Mouse (Mus musculus): Measurements from ENCODE around the gene Ptprd. TPM values are rescaled to one million over a fixed set of nuclear protein-coding genes. Genes with fewer than 3 reads are reported as not detected.

Gene Ptprd
- polyA plus RNA-seq, 1 experiment from 2014 or later: 10.9 TPM

- no peaks in the 10 kb centered on the region for H3K27me3 ChIP-seq (ENCODE audit: insufficient read depth, poor library complexity, severe bottlenecking)
- DNase-seq (ENCODE audit: low spot score): no peak
- H3K36me3 ChIP-seq: no peaks in the 10 kb centered on the region
- WGBS: 8% methylated on average over 1 of the region's 1 CpGs
- H3K4me3 ChIP-seq: no peak overlapping the region
- H3K9me3 ChIP-seq: no peaks in the 10 kb centered on the region
- no peaks in the 10 kb centered on the region for H3K4me1 ChIP-seq
- no peak overlapping the region for H3K27ac ChIP-seq
Observed at GRCm38 (mm10) chr4:77763790-77764189, 448.0 kb downstream of the Ptprd start.

DNA sequence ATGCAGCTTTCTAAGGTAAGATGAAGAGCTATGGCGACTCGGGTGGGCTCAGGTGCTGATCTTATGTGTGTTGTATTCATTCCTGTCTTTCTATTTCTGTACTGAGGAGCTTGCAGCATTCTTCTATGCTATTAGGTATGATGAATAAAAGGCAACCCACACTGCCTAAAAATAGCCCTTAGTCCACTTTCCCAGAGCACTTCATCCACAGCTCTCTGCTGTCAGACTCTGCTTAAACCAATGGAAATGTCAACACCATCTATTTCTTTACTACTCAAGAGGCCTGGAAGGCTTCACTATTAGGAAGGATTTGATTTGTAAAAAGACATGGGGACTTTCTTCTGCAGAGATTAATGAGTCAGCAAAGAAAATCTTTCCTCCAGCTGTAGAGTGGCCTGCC, 468.4 kb downstream of the Ptprd start:
- Histone ChIP-seq H3K36me3 (no peaks in the 10 kb centered on the region), H3K4me1 (no peaks in the 10 kb centered on the region), H3K27ac (no peak overlapping the region), H3K27me3 (ENCODE audit: insufficient read depth, poor library complexity, severe bottlenecking) (no peaks in the 10 kb centered on the region), H3K9me3 (no peaks in the 10 kb centered on the region), H3K4me3 (no peak overlapping the region)
- peak; percentile 74 for DNase-seq (ENCODE audit: low spot score)
- WGBS: 39% methylated on average over 2 of the region's 2 CpGs

DNA sequence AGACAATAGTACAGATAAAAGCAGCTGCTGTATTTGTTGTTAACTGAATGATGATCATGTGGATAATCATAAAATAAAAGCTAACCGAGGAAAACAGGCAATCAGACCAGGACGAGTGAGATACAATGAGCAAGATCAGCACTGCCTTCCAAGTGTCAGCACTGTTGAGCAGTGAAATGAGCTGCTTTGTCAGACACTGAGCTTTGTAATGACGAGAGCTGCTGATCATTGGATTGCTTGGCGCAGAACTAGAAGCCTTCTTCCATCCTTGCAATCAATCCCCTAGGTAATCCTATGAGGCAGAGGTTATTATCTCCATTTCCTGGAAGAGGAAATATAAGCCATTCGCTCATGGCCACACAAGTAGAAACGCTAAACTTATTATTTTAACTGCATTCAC, 489.9 kb downstream of the Ptprd start:
- H3K4me3 ChIP-seq: no peak overlapping the region
- no peak overlapping the region for H3K27ac ChIP-seq
- H3K9me3 ChIP-seq: no peaks in the 10 kb centered on the region
- H3K36me3 ChIP-seq: no peaks in the 10 kb centered on the region
- WGBS: 64% methylated on average over 6 of the region's 6 CpGs
- H3K4me1 ChIP-seq: no peaks in the 10 kb centered on the region
- no peak for DNase-seq (ENCODE audit: low spot score)
- no peaks in the 10 kb centered on the region for H3K27me3 ChIP-seq (ENCODE audit: insufficient read depth, poor library complexity, severe bottlenecking)

DNA sequence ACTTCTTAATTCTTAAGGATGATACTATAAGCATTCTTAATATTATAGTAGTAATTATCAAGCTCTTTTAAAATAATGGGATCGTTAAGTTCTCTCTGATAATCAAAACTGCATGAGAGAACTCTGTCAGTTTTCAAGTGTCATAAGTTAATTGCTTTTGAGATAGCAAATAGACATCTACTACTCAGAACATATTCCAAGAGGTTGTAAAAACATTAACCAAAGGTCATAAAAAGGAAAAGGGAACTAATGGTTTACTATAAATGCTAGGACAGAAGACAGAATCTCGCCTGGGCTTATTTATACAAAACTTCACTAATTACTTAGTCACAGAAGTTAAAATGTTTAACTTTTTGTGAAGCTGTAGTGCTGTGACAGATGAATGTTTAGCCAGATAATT, 494.0 kb downstream of the Ptprd start:
- DNase-seq (ENCODE audit: low spot score): no peak
- no peak overlapping the region for H3K27ac ChIP-seq
- H3K27me3 ChIP-seq (ENCODE audit: insufficient read depth, poor library complexity, severe bottlenecking): no peaks in the 10 kb centered on the region
- no peaks in the 10 kb centered on the region for H3K36me3 ChIP-seq
- 68% methylated on average over 2 of the region's 2 CpGs for WGBS
- H3K4me1 ChIP-seq: no peaks in the 10 kb centered on the region
- no peaks in the 10 kb centered on the region for H3K9me3 ChIP-seq
- no peak overlapping the region for H3K4me3 ChIP-seq

DNA sequence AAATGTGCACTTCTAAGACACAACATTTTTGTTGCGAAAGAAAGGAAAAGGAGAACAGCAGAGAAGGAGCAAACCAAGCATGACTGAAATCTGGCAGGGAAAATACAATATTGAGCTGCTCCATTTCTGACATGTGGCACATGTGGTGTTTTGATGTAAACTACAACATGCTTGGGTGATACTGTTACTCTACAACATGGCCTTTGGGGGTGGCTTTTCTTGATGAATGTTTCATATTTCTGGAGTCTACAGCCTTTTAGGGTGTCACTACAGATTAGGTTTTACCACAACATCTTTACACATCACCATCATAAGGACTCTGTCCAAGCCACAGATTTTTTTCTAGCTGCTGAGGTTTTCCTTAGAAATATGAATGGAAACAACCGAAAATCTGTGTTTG, 501.5 kb downstream of the Ptprd start:
- no peaks in the 10 kb centered on the region for H3K27me3 ChIP-seq (ENCODE audit: insufficient read depth, poor library complexity, severe bottlenecking)
- no peak overlapping the region for H3K27ac ChIP-seq
- no peak for DNase-seq (ENCODE audit: low spot score)
- no peak overlapping the region for H3K4me3 ChIP-seq
- H3K36me3 ChIP-seq: no peaks in the 10 kb centered on the region
- WGBS: 83% methylated on average over 2 of the region's 2 CpGs
- H3K9me3 ChIP-seq: no peaks in the 10 kb centered on the region
- no peaks in the 10 kb centered on the region for H3K4me1 ChIP-seq

GRCm38 (mm10) chr4:77698294-77698693, 513.5 kb downstream of the Ptprd start:
- H3K36me3 ChIP-seq: no peaks in the 10 kb centered on the region
- no peak overlapping the region for H3K27ac ChIP-seq
- 70% methylated on average over 2 of the region's 2 CpGs for WGBS
- DNase-seq (ENCODE audit: low spot score): no peak
- no peaks in the 10 kb centered on the region for H3K27me3 ChIP-seq (ENCODE audit: insufficient read depth, poor library complexity, severe bottlenecking)
- H3K4me3 ChIP-seq: no peak overlapping the region
- no peaks in the 10 kb centered on the region for H3K9me3 ChIP-seq
- H3K4me1 ChIP-seq: no peaks in the 10 kb centered on the region

DNA sequence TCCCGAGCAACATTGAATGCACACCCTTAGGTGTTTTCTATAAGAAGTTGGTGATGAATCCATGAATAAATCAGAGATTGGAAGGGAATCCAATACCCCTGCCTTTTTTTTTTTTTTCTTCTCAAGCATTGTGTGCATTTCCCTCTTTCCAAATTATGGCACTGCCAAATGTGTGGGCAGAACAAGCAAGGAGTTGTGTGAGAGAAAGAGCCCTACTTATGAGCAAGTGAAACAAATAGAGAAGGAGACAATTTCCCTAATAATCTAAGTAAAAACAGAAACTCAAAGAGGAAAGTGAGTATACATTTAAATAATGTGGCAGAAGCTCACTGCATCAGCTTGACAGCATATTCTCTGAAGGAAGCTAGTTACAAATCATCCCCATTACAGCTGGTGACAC, 536.0 kb downstream of the Ptprd start:
- no peak for DNase-seq (ENCODE audit: low spot score)
- H3K4me3 ChIP-seq: no peak overlapping the region
- no peaks in the 10 kb centered on the region for H3K9me3 ChIP-seq
- H3K27ac ChIP-seq: no peak overlapping the region
- no peaks in the 10 kb centered on the region for H3K27me3 ChIP-seq (ENCODE audit: insufficient read depth, poor library complexity, severe bottlenecking)
- 65% methylated on average over 1 of the region's 1 CpGs for WGBS
- H3K4me1 ChIP-seq: no peaks in the 10 kb centered on the region
- no peaks in the 10 kb centered on the region for H3K36me3 ChIP-seq

GRCm38 (mm10) chr4:77664761-77665160, 547.0 kb downstream of the Ptprd start:
- WGBS: 94% methylated on average over 2 of the region's 2 CpGs
- Histone ChIP-seq H3K9me3 (no peaks in the 10 kb centered on the region), H3K27ac (no peak overlapping the region), H3K27me3 (ENCODE audit: insufficient read depth, poor library complexity, severe bottlenecking) (no peaks in the 10 kb centered on the region), H3K36me3 (no peaks in the 10 kb centered on the region), H3K4me1 (no peaks in the 10 kb centered on the region), H3K4me3 (no peak overlapping the region)
- DNase-seq (ENCODE audit: low spot score): no peak

- WGBS: 82% methylated on average over 1 of the region's 1 CpGs
- no peaks in the 10 kb centered on the region for H3K4me1 ChIP-seq
- H3K36me3 ChIP-seq: no peaks in the 10 kb centered on the region
- H3K27ac ChIP-seq: no peak overlapping the region
- H3K27me3 ChIP-seq (ENCODE audit: insufficient read depth, poor library complexity, severe bottlenecking): no peaks in the 10 kb centered on the region
- no peak overlapping the region for H3K4me3 ChIP-seq
- DNase-seq (ENCODE audit: low spot score): no peak
- H3K9me3 ChIP-seq: no peaks in the 10 kb centered on the region
Observed at GRCm38 (mm10) chr4:77662309-77662708, 549.5 kb downstream of the Ptprd start.

DNA sequence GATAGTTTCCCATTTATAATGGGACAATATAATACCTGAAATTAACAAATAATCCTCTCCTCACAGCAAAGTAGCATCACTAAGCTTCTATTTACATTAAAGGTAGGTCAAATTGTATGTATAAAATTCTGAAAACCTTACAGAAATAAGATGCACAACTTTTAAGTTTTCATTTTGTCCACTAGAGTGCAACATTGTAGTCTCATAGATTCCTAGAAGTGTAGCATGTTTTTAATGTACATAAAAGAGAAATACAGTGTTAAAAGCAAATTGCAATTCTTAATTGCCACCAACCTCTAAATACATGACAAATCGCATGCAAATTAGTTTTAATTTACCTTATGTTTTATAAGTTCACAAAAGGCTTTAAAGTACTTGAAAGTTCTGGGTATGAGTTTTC, 556.1 kb downstream of the Ptprd start:
- no peak overlapping the region for H3K27ac ChIP-seq
- H3K36me3 ChIP-seq: no peaks in the 10 kb centered on the region
- no peaks in the 10 kb centered on the region for H3K27me3 ChIP-seq (ENCODE audit: insufficient read depth, poor library complexity, severe bottlenecking)
- 60% methylated on average over 1 of the region's 1 CpGs for WGBS
- no peak for DNase-seq (ENCODE audit: low spot score)
- no peaks in the 10 kb centered on the region for H3K9me3 ChIP-seq
- H3K4me1 ChIP-seq: no peaks in the 10 kb centered on the region
- H3K4me3 ChIP-seq: no peak overlapping the region

- no peaks in the 10 kb centered on the region for H3K36me3 ChIP-seq
- whole genome bisulfite sequencing: 77% methylated on average over 3 of the region's 3 CpGs
Observed at GRCm38 (mm10) chr4:77649615-77650325, 562.0 kb downstream of the Ptprd start.

GRCm38 (mm10) chr4:77648911-77649310, 562.9 kb downstream of the Ptprd start:
- no peak for DNase-seq (ENCODE audit: low spot score)
- Histone ChIP-seq H3K4me1 (no peaks in the 10 kb centered on the region), H3K4me3 (no peak overlapping the region), H3K27ac (no peak overlapping the region), H3K9me3 (no peaks in the 10 kb centered on the region), H3K27me3 (ENCODE audit: insufficient read depth, poor library complexity, severe bottlenecking) (no peaks in the 10 kb centered on the region), H3K36me3 (no peaks in the 10 kb centered on the region)
- 78% methylated on average over 2 of the region's 2 CpGs for WGBS

More at GRCm38 (mm10) chr4:77649615-77650325, 562.0 kb downstream of the Ptprd start:
- no peak overlapping the region for H3K4me3 ChIP-seq
- H3K27ac ChIP-seq: no peak overlapping the region
- no peak for DNase-seq (ENCODE audit: low spot score)
- H3K27me3 ChIP-seq (ENCODE audit: insufficient read depth, poor library complexity, severe bottlenecking): no peaks in the 10 kb centered on the region
- no peaks in the 10 kb centered on the region for H3K9me3 ChIP-seq
- no peaks in the 10 kb centered on the region for H3K4me1 ChIP-seq

DNA sequence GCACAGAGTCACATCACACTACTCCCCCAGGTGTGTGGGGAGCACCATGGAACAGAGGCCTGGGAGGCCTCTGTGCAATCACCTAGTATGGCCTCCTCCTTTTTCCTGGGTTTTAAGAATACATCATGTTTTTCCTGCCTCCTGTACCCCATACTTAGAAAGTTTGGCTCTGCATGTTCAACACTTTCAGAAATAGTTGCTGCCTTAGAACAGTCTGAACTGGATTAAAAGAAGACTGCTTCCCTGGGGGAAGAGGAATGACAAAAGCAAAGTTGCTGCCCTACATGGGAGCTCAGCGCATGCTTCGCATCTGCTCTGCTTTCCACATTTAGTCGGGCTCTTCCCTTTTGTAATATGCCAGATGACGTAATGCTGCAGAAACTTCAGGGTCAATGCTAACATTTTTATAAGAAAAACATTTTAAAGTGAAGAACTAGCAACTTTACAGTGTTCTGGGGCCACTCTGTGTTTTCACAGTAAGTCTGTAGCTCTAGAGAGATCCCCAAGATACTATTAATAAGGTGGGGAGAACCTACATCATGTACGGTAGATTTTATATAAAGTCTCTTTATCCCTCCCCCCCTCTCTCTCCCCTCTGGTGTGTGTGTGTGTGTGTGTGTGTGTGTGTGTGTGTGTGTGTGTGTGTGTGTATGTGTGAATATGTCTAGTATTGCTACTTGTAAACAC, 564.2 kb downstream of the Ptprd start:
- DNase-seq (ENCODE audit: low spot score): no peak
- Histone ChIP-seq H3K27me3 (ENCODE audit: insufficient read depth, poor library complexity, severe bottlenecking) (no peaks in the 10 kb centered on the region), H3K4me3 (no peak overlapping the region), H3K4me1 (no peaks in the 10 kb centered on the region), H3K9me3 (no peaks in the 10 kb centered on the region), H3K27ac (no peak overlapping the region), H3K36me3 (no peaks in the 10 kb centered on the region)
- WGBS: 90% methylated on average over 5 of the region's 5 CpGs

GRCm38 (mm10) chr4:77644435-77644834, 567.3 kb downstream of the Ptprd start:
- Histone ChIP-seq H3K27ac (no peak overlapping the region), H3K36me3 (no peaks in the 10 kb centered on the region), H3K4me1 (no peaks in the 10 kb centered on the region), H3K4me3 (no peak overlapping the region), H3K27me3 (ENCODE audit: insufficient read depth, poor library complexity, severe bottlenecking) (no peaks in the 10 kb centered on the region), H3K9me3 (no peaks in the 10 kb centered on the region)
- no peak for DNase-seq (ENCODE audit: low spot score)
